Mouse (Mus musculus) ovary, adult 18-20 months (tissue): ENCODE results near the gene Dcaf6.

Experiments used
- DNase-seq: peaks from one replicate; pipeline ENCODE4 v3.0.0; 2022; ENCODE audit warnings: low spot score, mixed read lengths

The Dcaf6 gene

GRCm38 (mm10) chr1:165321393-165321861, 138.8 kb downstream of the Dcaf6 start:
- no peak for DNase-seq

GRCm38 (mm10) chr1:165320141-165320934, 139.9 kb downstream of the Dcaf6 start:
- DNase-seq, result peak; percentile 62

GRCm38 (mm10) chr1:165316361-165316760, 143.9 kb downstream of the Dcaf6 start:
- DNase-seq, result no peak

- no peak for DNase-seq
Measured at GRCm38 (mm10) chr1:165308180-165308579, 152.1 kb downstream of the Dcaf6 start.

- DNase-seq, result no peak
Measured at GRCm38 (mm10) chr1:165304341-165304740, 155.9 kb downstream of the Dcaf6 start.

GRCm38 (mm10) chr1:165303209-165303608, 157.1 kb downstream of the Dcaf6 start:
- DNase-seq, result no peak

- no peak for DNase-seq
Measured at GRCm38 (mm10) chr1:165302455-165303208, 157.6 kb downstream of the Dcaf6 start.

GRCm38 (mm10) chr1:165301567-165301966, 158.7 kb downstream of the Dcaf6 start:
- no peak for DNase-seq

GRCm38 (mm10) chr1:165301108-165301507, 159.2 kb downstream of the Dcaf6 start:
- no peak for DNase-seq

GRCm38 (mm10) chr1:165295489-165295888, 164.8 kb downstream of the Dcaf6 start, which contains the start of gene Gpr161:
Gene Gpr161, plus strand, starts transcription at chr1:165295789.
- DNase-seq, result no peak

- no peak for DNase-seq
Measured at GRCm38 (mm10) chr1:165291606-165292005, 168.7 kb downstream of the Dcaf6 start.

GRCm38 (mm10) chr1:165289831-165290230, 170.4 kb downstream of the Dcaf6 start:
- no peak for DNase-seq

- DNase-seq, result no peak
Measured at GRCm38 (mm10) chr1:165288165-165288564, 172.1 kb downstream of the Dcaf6 start.

GRCm38 (mm10) chr1:165284096-165284495, 176.2 kb downstream of the Dcaf6 start:
- DNase-seq, result no peak

GRCm38 (mm10) chr1:165282967-165283345, 177.3 kb downstream of the Dcaf6 start:
- DNase-seq, result no peak

GRCm38 (mm10) chr1:165282222-165282966, 177.9 kb downstream of the Dcaf6 start:
- DNase-seq, result no peak

GRCm38 (mm10) chr1:165281351-165282221, 178.7 kb downstream of the Dcaf6 start:
- peak; percentile 77 for DNase-seq

- no peak for DNase-seq
Measured at GRCm38 (mm10) chr1:165280741-165281140, 179.5 kb downstream of the Dcaf6 start.
